Mouse (Mus musculus) forebrain, embryonic 12.5 days (tissue): Measurements from ENCODE around the gene Psmb6. TPM values are rescaled to one million over a fixed set of nuclear protein-coding genes. Genes with fewer than 3 reads are reported as not detected.
A peak's percentile ranks its signal among the peaks of the same experiment; 100 is the strongest.

Experiments
- ATAC-seq: fragments of 200-750 bp; cut with Nextera tagmentation; 2 replicates; pipeline ENCODE4 v1.8.0; 2017; ENCODE audit warnings: moderate TSS enrichment; ENCODE audit not compliant: low FRiP score
- H3K27ac ChIP-seq: fragments of 300-500 bp; sonication (generic); 2 replicates; pipeline ENCODE4 v1.5.1; 2016; ENCODE audit warnings: mild to moderate bottlenecking
- H3K27me3 ChIP-seq: fragments of 300-500 bp; sonication (generic); 2 replicates; pipeline ENCODE4 v1.6.1; 2016; ENCODE audit warnings: mild to moderate bottlenecking
- H3K36me3 ChIP-seq: fragments of 300-500 bp; sonication (generic); replicated peaks from 2 replicates; pipeline ENCODE4 v1.6.1; 2016; ENCODE audit warnings: mild to moderate bottlenecking
- H3K4me1 ChIP-seq: fragments of 300-500 bp; sonication (generic); 2 replicates; pipeline ENCODE4 v1.6.1; 2016
- H3K4me2 ChIP-seq: fragments of 300-500 bp; sonication (generic); 2 replicates; pipeline ENCODE4 v1.6.1; 2016; ENCODE audit warnings: mild to moderate bottlenecking, moderate library complexity
- H3K4me3 ChIP-seq: fragments of 300-500 bp; sonication (generic); replicated peaks from 2 replicates; pipeline ENCODE4 v1.5.1; 2016; ENCODE audit warnings: mild to moderate bottlenecking
- H3K9ac ChIP-seq: fragments of 300-500 bp; sonication (generic); 2 replicates; pipeline ENCODE4 v1.6.1; 2016; ENCODE audit warnings: mild to moderate bottlenecking
- H3K9me3 ChIP-seq: fragments of 300-500 bp; sonication (generic); 2 replicates; pipeline ENCODE4 v1.6.1; 2016
- WGBS: fragments of 180-500 bp; shearing (Covaris S2); methylation state at CpG from one replicate; pipeline ENCODE4 v1.1.7; 2016; 5-methylcytosine and 5-hydroxymethylcytosine counted together
- polyA plus RNA-seq: library from polyadenylated mRNA; unstranded; fragments of >200 nt; fragmentation: Nextera tagmentation; extraction: Ambion mirVana; gene quantifications from 2 replicates; pipeline ENCODE4 v1.2.1, GENCODE M21; 2016

The Psmb6 gene
- polyA plus RNA-seq, result 758 and 788 TPM in 2 replicates

GRCm38 (mm10) chr11:70525184-70525678 lies at the start of gene Psmb6:
TSS of gene Psmb6 (plus strand) at chr11:70525367.
- H3K4me1 ChIP-seq, result peaks cover 15% of the 10 kb centered on the region
- whole genome bisulfite sequencing, result under 1% methylated on average over 26 of the region's 26 CpGs
- no peaks in the 10 kb centered on the region for H3K27me3 ChIP-seq
- H3K9me3 ChIP-seq, result no peaks in the 10 kb centered on the region
- peak; percentile 93 for ATAC-seq
- peak within 1 kb of the TSS; percentile 84 for H3K4me2 ChIP-seq
- H3K9ac ChIP-seq, result peak within 1 kb of the TSS; percentile 81
- H3K36me3 ChIP-seq, result peaks cover 35% of the 10 kb centered on the region
- no peak within 1 kb of the TSS for H3K27ac ChIP-seq
- H3K4me3 ChIP-seq, result peak within 1 kb of the TSS; percentile 72

GRCm38 (mm10) chr11:70485498-70485897 lies 39.7 kb upstream of the Psmb6 start:
- Histone ChIP-seq H3K27me3 (peaks cover 3% of the 10 kb centered on the region; the same call in 1 of the 2 replicates), H3K4me3 (no peak overlapping the region), H3K4me1 (no peaks in the 10 kb centered on the region), H3K27ac (no peak overlapping the region), H3K36me3 (no peaks in the 10 kb centered on the region), H3K4me2 (no peak overlapping the region), H3K9ac (no peak overlapping the region), H3K9me3 (no peaks in the 10 kb centered on the region)
- ATAC-seq, result no peak
- 62% methylated on average over 2 of the region's 2 CpGs for WGBS

- Histone ChIP-seq H3K27ac (no peak overlapping the region), H3K4me3 (no peak overlapping the region), H3K4me1 (no peaks in the 10 kb centered on the region), H3K27me3 (peaks cover 3% of the 10 kb centered on the region; the same call in 1 of the 2 replicates), H3K9me3 (no peaks in the 10 kb centered on the region), H3K36me3 (no peaks in the 10 kb centered on the region), H3K4me2 (no peak overlapping the region), H3K9ac (no peak overlapping the region)
- no peak for ATAC-seq
- 52% methylated on average over 4 of the region's 4 CpGs for WGBS
Measured at GRCm38 (mm10) chr11:70487816-70488215, 37.4 kb upstream of the Psmb6 start.

- Histone ChIP-seq H3K36me3 (no peaks in the 10 kb centered on the region), H3K4me1 (no peaks in the 10 kb centered on the region), H3K4me2 (no peak overlapping the region), H3K4me3 (no peak overlapping the region), H3K27ac (no peak overlapping the region), H3K9me3 (no peaks in the 10 kb centered on the region), H3K9ac (no peak overlapping the region), H3K27me3 (peaks cover 3% of the 10 kb centered on the region; the same call in 1 of the 2 replicates)
- ATAC-seq, result no peak
- WGBS, result 85% methylated on average over 3 of the region's 3 CpGs
Measured at GRCm38 (mm10) chr11:70489138-70489537, 36.0 kb upstream of the Psmb6 start.

- Histone ChIP-seq H3K4me2 (no peak overlapping the region), H3K9me3 (no peaks in the 10 kb centered on the region), H3K27me3 (peaks cover 3% of the 10 kb centered on the region; the same call in 1 of the 2 replicates), H3K4me1 (no peaks in the 10 kb centered on the region), H3K36me3 (no peaks in the 10 kb centered on the region), H3K27ac (no peak overlapping the region), H3K4me3 (no peak overlapping the region), H3K9ac (no peak overlapping the region)
- 89% methylated on average over 6 of the region's 6 CpGs for WGBS
- ATAC-seq, result no peak
Measured at GRCm38 (mm10) chr11:70489684-70490083, 35.5 kb upstream of the Psmb6 start.

GRCm38 (mm10) chr11:70499566-70500475 lies 25.3 kb upstream of the Psmb6 start:
- Histone ChIP-seq H3K4me2 (no peak overlapping the region), H3K27ac (no peak overlapping the region), H3K9me3 (no peaks in the 10 kb centered on the region), H3K9ac (no peak overlapping the region), H3K4me1 (no peaks in the 10 kb centered on the region), H3K27me3 (peaks cover 2% of the 10 kb centered on the region), H3K4me3 (no peak overlapping the region), H3K36me3 (no peaks in the 10 kb centered on the region)
- WGBS, result 71% methylated on average over 14 of the region's 14 CpGs
- ATAC-seq, result no peak

- H3K9ac ChIP-seq, result no peak overlapping the region
- no peak overlapping the region for H3K4me2 ChIP-seq
- peaks cover 8% of the 10 kb centered on the region for H3K27me3 ChIP-seq
- ATAC-seq, result no peak
- H3K4me1 ChIP-seq, result no peaks in the 10 kb centered on the region
- H3K9me3 ChIP-seq, result no peaks in the 10 kb centered on the region
- WGBS, result 95% methylated on average over 1 of the region's 1 CpGs
- no peak overlapping the region for H3K4me3 ChIP-seq
- no peak overlapping the region for H3K27ac ChIP-seq
- H3K36me3 ChIP-seq, result no peaks in the 10 kb centered on the region
Measured at GRCm38 (mm10) chr11:70500476-70500812, 24.7 kb upstream of the Psmb6 start.

- H3K27ac ChIP-seq, result no peak overlapping the region
- no peak overlapping the region for H3K4me2 ChIP-seq
- 78% methylated on average over 3 of the region's 3 CpGs for WGBS
- no peaks in the 10 kb centered on the region for H3K9me3 ChIP-seq
- no peak overlapping the region for H3K9ac ChIP-seq
- H3K4me3 ChIP-seq, result no peak overlapping the region
- no peaks in the 10 kb centered on the region for H3K4me1 ChIP-seq
- no peak for ATAC-seq
- H3K27me3 ChIP-seq, result peaks cover 10% of the 10 kb centered on the region
- H3K36me3 ChIP-seq, result no peaks in the 10 kb centered on the region
Measured at GRCm38 (mm10) chr11:70502018-70502417, 23.1 kb upstream of the Psmb6 start.

GRCm38 (mm10) chr11:70504970-70505369 lies 20.2 kb upstream of the Psmb6 start, which contains the start of gene Tm4sf5:
TSS of gene Tm4sf5 (plus strand) at chr11:70505244.
- no peak within 1 kb of the TSS for H3K4me2 ChIP-seq
- H3K36me3 ChIP-seq, result no peaks in the 10 kb centered on the region
- H3K4me3 ChIP-seq, result no peak within 1 kb of the TSS
- no peak for ATAC-seq
- H3K27ac ChIP-seq, result no peak within 1 kb of the TSS
- no peaks in the 10 kb centered on the region for H3K9me3 ChIP-seq
- H3K27me3 ChIP-seq, result peaks cover 18% of the 10 kb centered on the region
- H3K4me1 ChIP-seq, result peaks cover 5% of the 10 kb centered on the region; the same call in 1 of the 2 replicates
- no peak within 1 kb of the TSS for H3K9ac ChIP-seq
- 78% methylated on average over 9 of the region's 9 CpGs for WGBS

- Histone ChIP-seq H3K36me3 (no peaks in the 10 kb centered on the region), H3K9ac (no peak overlapping the region), H3K27me3 (peaks cover 23% of the 10 kb centered on the region), H3K4me3 (no peak overlapping the region), H3K27ac (no peak overlapping the region), H3K4me1 (peaks cover 5% of the 10 kb centered on the region; the same call in 1 of the 2 replicates), H3K4me2 (no peak overlapping the region), H3K9me3 (no peaks in the 10 kb centered on the region)
- no peak for ATAC-seq
- 31% methylated on average over 4 of the region's 4 CpGs for WGBS
Measured at GRCm38 (mm10) chr11:70506385-70506784, 18.8 kb upstream of the Psmb6 start.

GRCm38 (mm10) chr11:70506962-70507515 lies 18.1 kb upstream of the Psmb6 start:
- H3K4me2 ChIP-seq, result no peak overlapping the region
- H3K36me3 ChIP-seq, result no peaks in the 10 kb centered on the region
- H3K9ac ChIP-seq, result no peak overlapping the region
- no peak for ATAC-seq
- no peaks in the 10 kb centered on the region for H3K9me3 ChIP-seq
- 73% methylated on average over 7 of the region's 7 CpGs for WGBS
- no peak overlapping the region for H3K4me3 ChIP-seq
- H3K27ac ChIP-seq, result no peak overlapping the region
- H3K4me1 ChIP-seq, result peaks cover 5% of the 10 kb centered on the region; the same call in 1 of the 2 replicates
- H3K27me3 ChIP-seq, result peaks cover 23% of the 10 kb centered on the region

GRCm38 (mm10) chr11:70509753-70510564 lies 15.2 kb upstream of the Psmb6 start:
- ATAC-seq, result no peak
- Histone ChIP-seq H3K9ac (no peak overlapping the region; the same call in 1 of the 2 replicates), H3K27ac (no peak overlapping the region), H3K4me1 (peaks cover 5% of the 10 kb centered on the region; the same call in 1 of the 2 replicates), H3K36me3 (no peaks in the 10 kb centered on the region), H3K27me3 (peaks cover 31% of the 10 kb centered on the region), H3K4me3 (no peak overlapping the region), H3K9me3 (no peaks in the 10 kb centered on the region), H3K4me2 (peak overlapping the region; percentile 40)
- WGBS, result 8% methylated on average over 19 of the region's 19 CpGs
